Mouse (Mus musculus): ENCODE results near the gene Bcl6.

DNA sequence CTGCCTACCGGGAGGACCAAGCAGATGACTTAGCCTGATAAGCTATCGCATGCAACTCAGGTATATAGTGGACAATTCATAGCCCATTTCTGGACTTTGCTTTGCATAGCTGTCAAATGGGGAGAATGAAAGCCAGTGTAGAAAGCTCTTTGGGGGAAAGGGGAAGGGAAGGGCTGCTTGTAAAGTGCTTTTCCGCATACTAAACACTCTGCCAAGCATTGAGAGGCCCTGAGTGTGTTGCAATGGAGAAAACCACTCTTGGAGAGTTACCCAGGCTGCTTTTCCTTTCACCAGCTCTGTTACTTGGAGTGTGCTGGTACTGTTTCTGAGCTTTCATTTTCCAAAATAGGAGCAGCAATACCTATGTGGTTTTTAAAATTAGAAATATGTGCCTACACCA is 10.9 kb downstream of the Bcl6 start:
- TF ChIP-seq GATA1 (IDR thresholded peaks at IDR 0.05; ENCODE audit: low read length) (no peak), TAL1 (IDR thresholded peaks at IDR 0.05; ENCODE audit: low read length) (no peak)
